Mouse (Mus musculus) cerebellum, adult 9-11 months (tissue): ENCODE results near the gene Stard10.

Source experiments
- DNase-seq: peaks from one replicate; pipeline ENCODE4 v3.0.0; 2022

The Stard10 gene

GRCm38 (mm10) chr7:101306841-101307240 lies 10.0 kb upstream of the Stard10 start:
- no peak for DNase-seq

GRCm38 (mm10) chr7:101309985-101310326 lies 6.9 kb upstream of the Stard10 start:
- no peak for DNase-seq

DNA sequence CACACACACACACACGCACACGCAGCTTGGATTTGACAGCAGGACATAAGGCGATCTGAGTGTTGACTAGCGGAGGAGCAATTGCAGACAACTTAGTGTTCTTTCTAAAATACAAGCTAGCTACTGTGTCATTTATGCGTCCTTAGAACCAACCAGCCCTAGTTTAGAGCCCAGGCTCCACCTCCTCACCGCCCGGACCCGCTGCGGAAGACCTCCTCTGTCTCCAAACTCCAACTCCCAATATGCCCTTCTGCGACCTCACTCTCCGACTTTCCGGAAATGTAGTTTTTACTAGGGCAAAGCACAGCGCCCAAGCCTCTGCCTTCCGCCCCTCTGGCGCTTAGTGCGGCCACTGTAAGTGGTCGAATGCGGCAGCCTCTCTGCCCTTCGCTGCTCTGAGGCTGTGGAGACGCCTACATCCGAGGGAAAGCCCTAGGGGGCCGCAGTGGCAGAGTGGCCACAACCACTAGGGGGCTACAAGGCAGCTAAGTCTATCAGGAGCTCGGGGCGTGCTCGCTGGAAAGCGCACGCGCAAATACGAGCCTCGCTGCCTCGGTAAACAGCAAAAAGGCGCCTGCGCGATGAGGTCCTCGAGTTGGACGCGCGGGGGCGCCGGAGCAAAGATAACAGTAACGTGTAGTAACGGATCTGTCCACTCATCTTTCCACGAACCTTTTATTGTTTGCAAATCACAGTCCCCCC lies 6.4 kb upstream of the Stard10 start:
- DNase-seq, result peak; percentile 99

DNA sequence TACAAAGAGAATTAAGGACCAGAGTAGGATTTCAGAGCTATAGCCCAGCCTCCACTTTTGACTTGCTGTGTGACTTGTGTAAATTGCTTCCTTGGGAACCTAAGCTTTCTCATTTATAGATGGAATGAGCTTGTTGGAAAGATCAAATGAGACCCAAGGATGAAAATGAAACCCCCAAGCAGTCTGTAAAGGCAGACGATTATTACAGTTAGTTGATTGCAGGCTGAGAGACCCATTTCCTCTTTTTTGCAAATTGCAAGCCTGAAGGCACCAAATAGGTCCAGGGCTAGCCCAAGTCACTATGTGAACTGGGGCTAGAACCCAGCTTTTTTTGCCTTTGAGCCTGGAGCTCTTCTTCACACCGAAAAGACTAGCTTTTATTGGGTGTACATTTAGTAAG lies 5.8 kb upstream of the Stard10 start:
- no peak for DNase-seq

- DNase-seq, result no peak
Observed at GRCm38 (mm10) chr7:101313033-101313432, 3.9 kb upstream of the Stard10 start.

DNA sequence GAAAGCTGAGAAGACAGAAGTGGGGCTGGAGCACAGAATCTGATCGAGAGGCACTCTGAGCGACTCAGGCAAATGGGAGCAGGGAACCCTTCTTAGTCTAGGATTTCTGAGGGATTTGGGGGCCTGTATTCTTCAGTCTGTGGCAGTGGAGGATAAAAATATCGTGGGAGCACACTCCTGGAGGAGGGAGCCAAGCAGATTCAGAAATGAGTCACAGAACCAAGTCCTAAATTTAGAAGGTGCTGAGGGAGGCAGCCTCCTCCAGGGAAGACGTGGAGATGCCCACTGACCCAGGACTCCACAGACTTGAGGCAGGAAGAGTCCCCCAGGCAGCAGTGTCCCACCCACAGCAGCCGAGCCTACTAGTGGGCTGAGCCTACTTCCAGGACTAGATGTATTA lies 2.5 kb upstream of the Stard10 start:
- no peak for DNase-seq

DNA sequence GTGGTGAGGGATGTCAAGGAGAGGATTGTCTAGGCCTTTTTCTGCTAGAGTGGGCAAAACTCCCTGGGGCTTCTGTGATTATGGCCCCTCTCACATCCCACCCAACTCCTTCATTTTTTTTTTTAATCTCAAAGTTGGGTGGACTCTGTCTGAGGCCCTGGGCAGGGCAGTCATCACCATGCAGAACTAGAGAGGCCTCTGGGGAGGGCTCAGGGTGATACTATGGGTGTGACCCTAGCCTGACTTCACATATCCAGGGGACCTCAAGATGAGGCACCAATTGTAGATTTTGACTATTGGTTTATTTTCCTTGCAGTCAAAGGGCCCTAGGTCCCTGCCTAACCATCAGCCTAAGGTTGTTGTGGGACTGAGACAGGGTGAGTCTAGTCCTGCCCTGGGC lies 1.2 kb upstream of the Stard10 start:
- no peak for DNase-seq

GRCm38 (mm10) chr7:101316591-101317001 lies 290 bp upstream of the Stard10 start:
- DNase-seq, result no peak

- no peak for DNase-seq
Observed at GRCm38 (mm10) chr7:101318848-101319247, 2.0 kb downstream of the Stard10 start.

- no peak for DNase-seq
Observed at GRCm38 (mm10) chr7:101319796-101320195, 2.9 kb downstream of the Stard10 start.

- peak; percentile 65 for DNase-seq
Observed at GRCm38 (mm10) chr7:101320399-101321217, 3.7 kb downstream of the Stard10 start.

DNA sequence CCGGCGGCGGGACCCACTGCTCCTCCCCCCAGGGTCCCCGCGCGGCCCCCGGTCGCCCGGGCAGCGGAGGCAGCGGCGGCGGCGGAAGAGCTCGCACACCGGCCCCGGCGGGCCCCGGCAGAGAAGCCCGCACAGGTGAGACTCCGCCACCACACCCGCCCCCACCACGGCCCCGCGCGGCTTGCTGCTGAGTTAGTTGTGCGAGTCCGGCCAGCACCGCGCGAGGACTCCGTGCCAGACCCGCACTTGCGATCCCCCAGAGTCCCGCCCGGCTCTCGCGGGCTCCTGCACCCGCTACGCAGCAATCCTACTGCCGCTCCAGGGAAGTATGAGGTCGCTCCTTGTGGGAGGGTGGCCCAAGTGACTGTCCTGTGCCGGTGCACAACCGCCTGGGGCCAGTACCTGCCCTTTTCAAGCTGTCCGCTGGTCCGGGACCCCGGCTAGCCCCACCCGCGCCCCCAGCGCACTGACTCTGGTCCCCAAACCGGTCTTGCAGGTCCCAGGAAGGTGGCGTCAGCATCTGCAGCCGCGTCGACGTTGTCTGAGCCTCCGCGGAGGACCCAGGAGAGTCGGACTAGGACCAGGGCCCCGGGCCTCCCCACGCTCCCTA lies 4.4 kb downstream of the Stard10 start:
- DNase-seq, result peak; percentile 72

DNA sequence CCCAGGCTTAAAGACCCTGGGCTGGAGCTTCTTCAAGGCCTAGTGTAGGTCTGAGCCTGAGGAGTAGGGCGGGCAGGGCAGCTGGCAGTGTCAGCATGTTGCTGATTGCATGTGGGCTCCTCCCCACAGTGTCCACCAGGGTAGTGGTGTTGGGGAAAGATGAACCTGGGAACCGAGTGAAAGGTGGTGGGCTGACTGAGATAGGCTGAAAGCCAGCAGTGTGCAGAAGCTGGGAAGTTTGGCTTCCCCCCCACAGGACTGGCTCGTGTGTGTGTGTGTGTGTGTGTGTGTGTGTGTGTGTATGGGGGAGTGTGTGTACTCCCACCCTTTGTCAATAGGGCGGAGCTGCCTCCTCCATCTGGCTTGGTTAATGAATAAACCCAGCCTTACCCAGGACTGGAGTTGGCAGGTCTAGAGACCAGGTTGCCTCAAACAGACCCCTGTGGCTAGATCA lies 6.3 kb downstream of the Stard10 start:
- peak; percentile 68 for DNase-seq

- peak; percentile 63 for DNase-seq
Observed at GRCm38 (mm10) chr7:101324142-101324962, 7.5 kb downstream of the Stard10 start.

DNA sequence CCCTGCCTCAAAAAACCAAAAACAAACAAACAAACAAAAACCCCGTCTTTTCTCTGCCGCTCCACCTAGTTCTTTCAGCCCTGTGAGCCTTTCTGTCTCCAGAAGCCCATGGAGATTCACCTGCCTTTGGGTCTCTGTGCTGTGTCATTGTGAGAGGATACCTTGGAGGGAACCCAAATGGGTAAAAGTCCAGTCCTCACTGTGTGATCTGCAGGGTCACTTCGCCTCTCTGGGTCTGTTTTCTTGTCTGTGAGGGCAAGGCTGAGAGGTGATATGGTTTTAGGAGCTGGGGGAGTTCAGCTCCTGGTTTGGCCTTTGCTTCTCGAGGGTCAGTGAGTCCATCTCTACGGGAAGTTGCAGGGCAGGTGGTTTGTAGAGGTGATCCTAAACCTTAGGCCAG lies 9.1 kb downstream of the Stard10 start:
- no peak for DNase-seq

- no peak for DNase-seq
Observed at GRCm38 (mm10) chr7:101327263-101327662, 10.4 kb downstream of the Stard10 start.

GRCm38 (mm10) chr7:101327786-101328185 lies 10.9 kb downstream of the Stard10 start:
- DNase-seq, result no peak

DNA sequence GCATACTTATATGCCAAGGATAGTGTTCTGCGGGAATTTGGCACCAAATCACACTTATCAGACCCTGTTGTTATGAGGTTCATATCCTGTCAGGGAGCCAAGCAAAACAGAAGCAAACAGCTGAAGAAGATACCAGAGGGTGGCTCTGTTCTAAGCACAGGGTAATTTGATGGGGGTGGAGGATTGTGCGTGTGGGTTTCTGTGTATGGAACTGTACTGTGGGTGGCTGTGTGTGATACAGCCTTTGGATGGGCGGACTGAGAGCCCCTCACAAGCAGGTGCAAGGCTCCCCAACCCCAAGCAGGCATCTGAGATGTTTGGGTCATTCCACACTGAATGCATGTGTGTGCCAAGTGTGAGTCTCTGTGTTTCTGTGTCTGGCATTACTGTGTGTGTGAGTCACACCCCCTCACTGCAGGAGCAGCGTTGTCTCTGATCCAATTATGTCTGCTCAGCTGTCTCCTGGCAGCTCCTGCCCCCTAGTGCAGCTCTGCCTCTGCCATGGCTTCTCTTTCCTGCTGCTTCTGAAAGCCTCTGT lies 11.8 kb downstream of the Stard10 start:
- DNase-seq, result peak; percentile 76

DNA sequence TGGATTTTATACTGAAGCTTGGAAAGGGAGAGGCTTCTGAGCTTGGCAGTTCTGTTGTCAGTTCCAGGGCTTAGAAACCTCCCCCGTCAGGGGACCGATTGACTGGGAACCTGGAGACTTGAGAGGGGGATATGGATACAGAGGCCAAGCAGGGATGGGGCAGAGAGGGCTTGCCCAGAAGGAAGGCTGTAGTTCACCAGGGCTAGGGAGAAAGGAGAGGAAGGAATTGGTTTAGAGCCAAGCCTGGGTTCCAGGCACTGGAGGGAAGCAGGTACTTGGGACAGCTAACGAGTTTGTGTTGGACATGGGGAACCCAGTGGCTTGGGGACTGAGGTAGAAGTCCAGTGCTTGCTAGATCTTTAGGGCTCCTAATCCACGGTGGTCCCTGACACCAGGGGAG lies 12.7 kb downstream of the Stard10 start:
- peak; percentile 52 for DNase-seq

DNA sequence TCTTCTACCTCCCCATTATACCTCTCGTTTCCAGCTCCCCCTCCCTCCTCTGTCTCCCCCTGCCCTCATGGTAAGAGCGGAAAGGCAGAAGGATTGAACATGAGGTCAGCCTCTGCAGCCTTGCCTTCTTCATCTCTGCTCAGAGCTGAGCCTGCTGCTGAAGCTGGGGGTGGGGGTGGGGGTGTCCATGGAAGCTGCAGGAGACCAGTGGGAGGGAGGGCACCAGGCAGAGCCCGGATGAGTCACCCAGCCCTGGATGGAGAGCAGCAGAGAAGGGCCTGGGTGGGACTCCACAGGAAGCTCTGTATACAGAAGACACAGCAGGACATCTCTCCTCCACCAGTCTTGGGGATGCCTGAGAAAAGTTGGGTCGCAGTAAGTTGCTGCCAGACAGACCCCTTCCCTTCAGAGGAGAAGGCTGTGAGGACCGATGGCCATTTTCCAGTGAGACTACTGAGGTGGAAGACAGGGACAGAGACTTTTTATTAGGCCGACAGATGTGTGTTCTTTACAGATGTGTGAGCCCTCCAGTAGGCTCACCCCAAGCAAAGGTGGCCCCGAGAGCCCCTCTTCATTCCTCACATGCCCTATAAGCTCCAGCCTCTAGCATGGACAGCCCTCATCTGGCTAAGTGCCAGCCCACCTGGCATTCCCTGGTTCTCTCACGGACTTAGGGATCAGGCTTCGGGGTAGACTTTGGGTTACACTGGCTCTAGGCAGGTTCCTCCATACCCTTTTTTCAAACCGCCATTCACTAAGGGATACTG lies 13.4 kb downstream of the Stard10 start:
- DNase-seq, result peak; percentile 66

- DNase-seq, result peak; percentile 86
Observed at GRCm38 (mm10) chr7:101330841-101331173, 13.9 kb downstream of the Stard10 start.
